Mouse (Mus musculus) lung, embryonic 14.5 days (tissue): Measurements from ENCODE around the gene Insm1. TPM values are rescaled to one million over a fixed set of nuclear protein-coding genes. Genes with fewer than 3 reads are reported as not detected.

Source experiments
- ATAC-seq: fragments of 200-750 bp; cut with Nextera tagmentation; 2 replicates; pipeline ENCODE4 v1.8.0; 2017; ENCODE audit warnings: mild to moderate bottlenecking, moderate TSS enrichment, moderate library complexity; ENCODE audit not compliant: insufficient read depth
- DNase-seq: peaks from one replicate; pipeline ENCODE4 v3.0.0-alpha.2; 2015
- H3K27ac ChIP-seq: fragments of 300-500 bp; sonication (generic); 2 replicates; pipeline ENCODE4 v1.5.1; 2014; ENCODE audit warnings: low read depth, mild to moderate bottlenecking, moderate library complexity
- H3K27me3 ChIP-seq: fragments of 300-500 bp; sonication (generic); 2 replicates; pipeline ENCODE4 v1.6.1; 2014; ENCODE audit warnings: low read length, control low read depth; ENCODE audit not compliant: insufficient read depth
- H3K36me3 ChIP-seq: fragments of 300-500 bp; sonication (generic); 2 replicates; pipeline ENCODE4 v1.6.1; 2014; ENCODE audit warnings: control low read depth; ENCODE audit not compliant: insufficient read depth
- H3K4me1 ChIP-seq: fragments of 300-500 bp; sonication (generic); 2 replicates; pipeline ENCODE4 v1.6.1; 2014; ENCODE audit warnings: antibody characterized with exemption, control low read depth; ENCODE audit not compliant: insufficient read depth
- H3K4me2 ChIP-seq: fragments of 300-500 bp; sonication (generic); 2 replicates; pipeline ENCODE4 v1.6.1; 2014; ENCODE audit warnings: mild to moderate bottlenecking
- H3K4me3 ChIP-seq: fragments of 300-500 bp; sonication (generic); 2 replicates; pipeline ENCODE4 v1.5.1; 2014; ENCODE audit warnings: low read depth, low read length
- H3K9ac ChIP-seq: fragments of 300-500 bp; sonication (generic); 2 replicates; pipeline ENCODE4 v1.6.1; 2014
- H3K9me3 ChIP-seq: fragments of 300-500 bp; sonication (generic); 2 replicates; pipeline ENCODE4 v1.6.1; 2016; ENCODE audit warnings: low read depth, low read length, control low read depth
- CTCF ChIP-seq: IDR thresholded peaks from 2 replicates; pipeline ENCODE4 v1.5.1; 2016; ENCODE audit warnings: antibody characterized with exemption, low read depth
- WGBS: fragments of 180-500 bp; shearing (Covaris S2); extraction: QIAGEN DNeasy Blood & Tissue Kit; methylation state at CpG from one replicate; pipeline ENCODE4 v1.1.7; 2014; 5-methylcytosine and 5-hydroxymethylcytosine counted together
- polyA plus RNA-seq: library from polyadenylated mRNA; unstranded; fragments of >200 nt; fragmentation: Nextera tagmentation; extraction: Ambion mirVana; gene quantifications from 2 replicates; pipeline ENCODE4 v1.2.1, GENCODE M21; 2014

Gene Insm1
- polyA plus RNA-seq, 1 experiment from 2014 or later = 0.13 TPM

DNA sequence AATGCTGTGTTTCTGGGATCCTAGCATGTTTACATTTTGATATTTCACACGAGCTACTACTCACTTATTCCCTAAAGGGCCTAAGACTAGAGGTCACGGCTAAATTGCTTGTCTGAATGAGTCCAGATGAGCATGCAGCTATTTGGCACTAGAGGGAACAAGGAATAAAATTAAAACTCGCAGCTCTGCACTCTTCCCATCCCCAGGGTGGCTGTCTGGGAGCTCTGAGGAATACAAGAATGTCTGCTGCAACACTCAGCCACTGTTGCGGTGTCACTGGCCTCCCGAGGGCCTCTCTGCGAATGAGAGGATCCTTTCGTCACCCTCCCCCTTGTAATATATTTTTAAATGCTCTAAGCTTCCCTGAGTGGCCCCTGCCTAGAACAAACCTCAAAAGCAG, 23.7 kb downstream of the Insm1 start:
- H3K27me3 ChIP-seq = no peaks in the 10 kb centered on the region
- H3K27ac ChIP-seq = no peak overlapping the region
- TF ChIP-seq CTCF = no peak
- DNase-seq = no peak
- H3K36me3 ChIP-seq = no peaks in the 10 kb centered on the region
- H3K9me3 ChIP-seq = no peaks in the 10 kb centered on the region
- no peak overlapping the region for H3K9ac ChIP-seq
- no peak overlapping the region for H3K4me2 ChIP-seq
- H3K4me3 ChIP-seq = no peak overlapping the region
- no peaks in the 10 kb centered on the region for H3K4me1 ChIP-seq
- no peak for ATAC-seq
- 54% methylated on average over 7 of the region's 7 CpGs for WGBS

DNA sequence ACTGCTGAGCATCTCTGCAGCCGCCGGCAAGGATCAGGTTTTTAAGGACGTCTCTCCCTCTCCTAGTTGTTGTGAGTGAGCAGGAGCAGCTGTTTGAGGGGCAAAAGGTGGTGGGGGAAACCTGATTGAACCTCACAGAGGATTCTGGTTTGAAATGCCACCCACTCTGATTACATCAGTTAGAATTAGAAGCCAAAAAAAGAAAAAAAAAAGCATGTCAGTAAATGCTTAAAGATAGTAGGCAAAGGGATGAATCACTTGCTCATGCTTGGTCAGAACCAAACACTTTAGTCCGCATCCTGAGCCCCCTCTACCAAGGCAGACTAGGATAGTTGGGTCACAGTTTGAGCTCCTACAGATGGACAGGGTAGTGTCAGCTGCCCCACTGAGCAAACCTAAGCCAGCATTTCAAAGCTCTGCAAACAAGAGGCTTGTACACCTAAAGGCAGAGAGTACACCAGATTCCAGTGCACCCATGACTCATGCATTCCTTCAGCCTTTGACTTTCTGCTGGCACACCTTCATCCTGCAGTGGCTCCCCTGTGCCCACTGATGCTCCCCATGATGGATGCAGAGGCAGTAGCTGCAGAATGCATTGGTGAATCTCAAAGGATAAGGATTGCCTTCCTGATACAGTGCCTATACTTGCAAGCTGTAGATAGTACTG, 24.8 kb downstream of the Insm1 start:
- H3K36me3 ChIP-seq = no peaks in the 10 kb centered on the region
- H3K27me3 ChIP-seq = no peaks in the 10 kb centered on the region
- H3K27ac ChIP-seq = no peak overlapping the region
- no peaks in the 10 kb centered on the region for H3K4me1 ChIP-seq
- H3K4me3 ChIP-seq = no peak overlapping the region
- H3K4me2 ChIP-seq = no peak overlapping the region
- no peak for ATAC-seq
- WGBS = 52% methylated on average over 4 of the region's 4 CpGs
- H3K9ac ChIP-seq = no peak overlapping the region
- no peaks in the 10 kb centered on the region for H3K9me3 ChIP-seq
- TF ChIP-seq CTCF = no peak
- no peak for DNase-seq

DNA sequence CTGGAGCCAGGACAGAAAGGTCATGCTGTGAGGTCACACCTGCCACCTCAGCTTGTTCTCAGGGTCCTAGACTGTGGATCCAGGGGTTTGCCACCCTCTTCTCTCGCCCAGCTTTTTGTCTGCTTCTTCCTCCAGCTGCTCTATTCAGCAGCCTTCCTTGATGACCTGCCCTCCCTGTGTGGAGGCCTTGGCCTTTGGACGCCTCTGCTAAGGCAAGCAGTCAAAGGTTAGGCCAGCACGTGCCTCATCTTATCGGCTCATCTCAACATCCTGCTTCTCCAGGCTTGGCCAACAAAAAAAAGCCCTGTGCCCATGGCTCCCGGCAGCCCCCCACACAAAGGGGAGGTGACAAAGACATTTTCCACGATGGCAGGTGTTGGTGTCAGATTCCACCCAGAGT, 25.9 kb downstream of the Insm1 start:
- WGBS = 14% methylated on average over 6 of the region's 6 CpGs
- no peaks in the 10 kb centered on the region for H3K4me1 ChIP-seq
- H3K4me3 ChIP-seq = no peak overlapping the region
- ATAC-seq = 0 out of 2 replicates have a peak, but pooled peaks have one; percentile 11
- DNase-seq = no peak
- H3K27me3 ChIP-seq = no peaks in the 10 kb centered on the region
- no peak overlapping the region for H3K9ac ChIP-seq
- no peak overlapping the region for H3K27ac ChIP-seq
- no peaks in the 10 kb centered on the region for H3K36me3 ChIP-seq
- H3K9me3 ChIP-seq = no peaks in the 10 kb centered on the region
- no peak overlapping the region for H3K4me2 ChIP-seq
- no peak for TF ChIP-seq CTCF

- Histone ChIP-seq H3K36me3 (no peaks in the 10 kb centered on the region), H3K27me3 (no peaks in the 10 kb centered on the region), H3K4me3 (no peak overlapping the region), H3K4me2 (no peak overlapping the region), H3K9me3 (no peaks in the 10 kb centered on the region), H3K27ac (no peak overlapping the region), H3K4me1 (no peaks in the 10 kb centered on the region), H3K9ac (no peak overlapping the region)
- 83% methylated on average over 7 of the region's 7 CpGs for WGBS
- no peak for DNase-seq
- ATAC-seq = no peak
- TF ChIP-seq CTCF = no peak
These were observed 27.3 kb downstream of the Insm1 start for GRCm38 (mm10) chr2:146249033-146249432.

- WGBS = 77% methylated on average over 6 of the region's 6 CpGs
- H3K27ac ChIP-seq = no peak overlapping the region
- no peak for TF ChIP-seq CTCF
- no peak overlapping the region for H3K9ac ChIP-seq
- ATAC-seq (no peak), DNase-seq (no peak)
- no peak overlapping the region for H3K4me2 ChIP-seq
- H3K4me1 ChIP-seq = no peaks in the 10 kb centered on the region
- H3K9me3 ChIP-seq = no peaks in the 10 kb centered on the region
- H3K4me3 ChIP-seq = no peak overlapping the region
- no peaks in the 10 kb centered on the region for H3K36me3 ChIP-seq
- no peaks in the 10 kb centered on the region for H3K27me3 ChIP-seq
These were observed 28.6 kb downstream of the Insm1 start for GRCm38 (mm10) chr2:146250236-146250904.

GRCm38 (mm10) chr2:146254387-146254786, 32.7 kb downstream of the Insm1 start:
- H3K4me2 ChIP-seq = no peak overlapping the region
- DNase-seq (no peak), ATAC-seq (no peak)
- no peaks in the 10 kb centered on the region for H3K4me1 ChIP-seq
- no peaks in the 10 kb centered on the region for H3K27me3 ChIP-seq
- H3K9me3 ChIP-seq = no peaks in the 10 kb centered on the region
- 68% methylated on average over 1 of the region's 1 CpGs for WGBS
- H3K9ac ChIP-seq = no peak overlapping the region
- no peak for TF ChIP-seq CTCF
- H3K4me3 ChIP-seq = no peak overlapping the region
- no peaks in the 10 kb centered on the region for H3K36me3 ChIP-seq
- no peak overlapping the region for H3K27ac ChIP-seq

GRCm38 (mm10) chr2:146255636-146256035, 33.9 kb downstream of the Insm1 start:
- DNase-seq = no peak
- ATAC-seq = no peak
- no peak overlapping the region for H3K27ac ChIP-seq

More at GRCm38 (mm10) chr2:146255636-146256035, 33.9 kb downstream of the Insm1 start:
- Histone ChIP-seq H3K36me3 (no peaks in the 10 kb centered on the region), H3K4me3 (no peak overlapping the region), H3K9ac (no peak overlapping the region), H3K27me3 (no peaks in the 10 kb centered on the region), H3K9me3 (no peaks in the 10 kb centered on the region), H3K4me2 (no peak overlapping the region), H3K4me1 (no peaks in the 10 kb centered on the region)
- TF ChIP-seq CTCF = no peak
